Mouse (Mus musculus): ENCODE results near the gene Plbd2.

The Plbd2 gene

GRCm38 (mm10) chr5:120503144-120503795 lies at the start of gene Plbd2:
TSS of gene Plbd2 (minus strand) at chr5:120503625.
- peak; percentile 78 to 90 for DNase-seq (ENCODE audit: low spot score in 2 of 2)

GRCm38 (mm10) chr5:120550673-120551072 lies 47.2 kb upstream of the Plbd2 start:
- no peak for DNase-seq (ENCODE audit: low spot score in 2 of 2)

GRCm38 (mm10) chr5:120550137-120550536 lies 46.7 kb upstream of the Plbd2 start:
- DNase-seq (ENCODE audit: low spot score in 2 of 2), result no peak

- DNase-seq (ENCODE audit: low spot score in 2 of 2), result no peak
Observed at GRCm38 (mm10) chr5:120548236-120548850, 44.9 kb upstream of the Plbd2 start.

GRCm38 (mm10) chr5:120536632-120537031 lies 33.2 kb upstream of the Plbd2 start:
- DNase-seq (ENCODE audit: low spot score in 2 of 2), result no peak

- DNase-seq (ENCODE audit: low spot score in 2 of 2), result no peak
Observed at GRCm38 (mm10) chr5:120536046-120536445, 32.6 kb upstream of the Plbd2 start.

GRCm38 (mm10) chr5:120534686-120535075 lies 31.3 kb upstream of the Plbd2 start:
- no peak for DNase-seq (ENCODE audit: low spot score in 2 of 2)

GRCm38 (mm10) chr5:120534071-120534685 lies 30.8 kb upstream of the Plbd2 start:
- DNase-seq (ENCODE audit: low spot score in 2 of 2), result no peak

GRCm38 (mm10) chr5:120531631-120532030 lies 28.2 kb upstream of the Plbd2 start:
- no peak for DNase-seq (ENCODE audit: low spot score in 2 of 2)

- DNase-seq (ENCODE audit: low spot score in 2 of 2), result no peak
Observed at GRCm38 (mm10) chr5:120527296-120527964, 24.0 kb upstream of the Plbd2 start.

GRCm38 (mm10) chr5:120526311-120526710 lies 22.9 kb upstream of the Plbd2 start:
- no peak for DNase-seq (ENCODE audit: low spot score in 2 of 2)

GRCm38 (mm10) chr5:120525737-120526136 lies 22.3 kb upstream of the Plbd2 start:
- DNase-seq (ENCODE audit: low spot score in 2 of 2), result no peak

- no peak for DNase-seq (ENCODE audit: low spot score in 2 of 2)
Observed at GRCm38 (mm10) chr5:120524736-120525135, 21.3 kb upstream of the Plbd2 start.

GRCm38 (mm10) chr5:120522649-120523048 lies 19.2 kb upstream of the Plbd2 start:
- DNase-seq (ENCODE audit: low spot score in 2 of 2), result peak; percentile 37 to 73

- DNase-seq (ENCODE audit: low spot score in 2 of 2), result no peak
Observed at GRCm38 (mm10) chr5:120517552-120517951, 14.1 kb upstream of the Plbd2 start.

GRCm38 (mm10) chr5:120516221-120516984 lies 13.0 kb upstream of the Plbd2 start:
- no peak for DNase-seq (ENCODE audit: low spot score in 2 of 2)

- DNase-seq (ENCODE audit: low spot score in 2 of 2), result no peak
Observed at GRCm38 (mm10) chr5:120515451-120515850, 12.0 kb upstream of the Plbd2 start.

GRCm38 (mm10) chr5:120514754-120515153 lies 11.3 kb upstream of the Plbd2 start:
- DNase-seq (ENCODE audit: low spot score in 2 of 2), result peak in 1 of 2 experiments; percentile 13

GRCm38 (mm10) chr5:120514031-120514677 lies 10.7 kb upstream of the Plbd2 start:
- no peak for DNase-seq (ENCODE audit: low spot score in 2 of 2)

GRCm38 (mm10) chr5:120512911-120513555 lies 9.6 kb upstream of the Plbd2 start:
- no peak for DNase-seq (ENCODE audit: low spot score in 2 of 2)
